Mouse (Mus musculus) ovary, postnatal 36 days (tissue): ENCODE data around the gene Lbhd2.

ENCODE experiments used
- DNase-seq: peaks from one replicate; pipeline ENCODE4 v3.0.0; 2022; ENCODE audit warnings: low spot score, mixed read lengths

Gene Lbhd2

GRCm38 (mm10) chr12:111409583-111409982, 3.0 kb downstream of the Lbhd2 start:
- no peak for DNase-seq

DNA sequence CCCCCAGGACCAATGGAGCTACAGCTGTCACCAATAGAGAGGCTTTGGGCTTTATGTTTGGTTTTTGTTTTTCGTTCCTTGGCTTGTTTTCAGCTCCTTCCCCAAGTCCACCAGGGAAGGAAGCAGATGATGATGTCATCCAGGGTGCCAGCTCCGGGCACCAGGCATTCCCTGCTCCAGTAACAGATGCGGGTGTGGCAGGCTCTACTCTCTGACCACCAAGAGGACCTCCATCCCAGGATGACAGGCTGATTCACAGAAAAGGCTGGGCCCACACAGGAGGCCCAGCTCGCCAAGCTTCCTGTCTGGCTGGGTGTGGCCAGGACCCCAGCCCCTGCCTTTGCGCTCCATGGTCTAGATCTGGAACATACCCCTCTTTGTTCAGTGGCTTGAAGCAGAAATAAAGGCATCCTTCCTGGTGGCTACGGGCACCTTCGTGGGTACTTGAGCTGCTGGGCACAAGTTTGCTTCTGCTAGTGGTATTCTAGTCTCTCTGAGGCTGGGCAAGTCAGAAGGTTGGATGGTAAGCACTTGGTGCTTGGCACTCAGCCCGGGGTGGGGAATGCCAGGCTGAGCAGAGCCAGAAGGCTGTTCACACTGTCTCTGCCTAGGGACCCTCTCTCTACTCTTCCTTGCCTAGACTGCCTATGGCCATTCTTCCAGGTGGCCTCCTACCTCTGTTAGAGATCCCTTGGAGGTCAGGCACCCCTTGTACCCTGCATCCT, 5.2 kb downstream of the Lbhd2 start:
- no peak for DNase-seq

DNA sequence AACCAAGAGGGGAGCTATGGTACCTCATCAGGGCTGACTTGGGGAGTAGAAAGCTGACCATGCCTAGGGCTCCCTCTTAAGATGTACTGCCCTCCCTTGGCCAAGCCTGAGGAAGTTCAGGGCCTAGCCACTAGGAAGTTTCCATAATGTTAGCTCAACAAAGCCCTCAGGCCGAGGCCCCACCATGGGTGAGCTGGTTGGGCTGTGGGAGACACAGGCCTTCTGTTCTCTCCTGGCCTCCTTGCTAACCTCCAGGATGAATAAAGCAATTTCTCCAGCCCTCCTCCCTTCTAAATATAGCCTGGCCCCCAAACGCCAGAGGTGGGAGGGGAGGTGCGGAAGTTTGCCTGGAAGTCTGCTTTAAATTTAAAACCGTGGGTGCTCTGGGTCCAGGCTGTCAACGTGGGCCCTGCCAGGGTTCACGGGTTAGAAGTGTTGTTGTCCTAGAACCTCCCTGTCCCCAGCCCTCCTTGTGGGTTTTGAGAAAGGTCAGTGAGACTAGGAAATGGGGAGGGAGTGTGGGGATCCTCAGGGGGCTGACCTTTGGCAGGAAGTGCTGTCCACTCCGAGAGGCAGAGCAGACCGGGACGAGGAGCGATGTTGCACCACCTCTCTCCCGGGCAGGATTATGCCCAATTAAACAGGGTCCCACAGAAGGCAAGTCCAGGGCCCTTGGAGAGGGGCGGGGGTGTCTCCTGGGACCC, 6.1 kb downstream of the Lbhd2 start:
- DNase-seq = no peak

DNA sequence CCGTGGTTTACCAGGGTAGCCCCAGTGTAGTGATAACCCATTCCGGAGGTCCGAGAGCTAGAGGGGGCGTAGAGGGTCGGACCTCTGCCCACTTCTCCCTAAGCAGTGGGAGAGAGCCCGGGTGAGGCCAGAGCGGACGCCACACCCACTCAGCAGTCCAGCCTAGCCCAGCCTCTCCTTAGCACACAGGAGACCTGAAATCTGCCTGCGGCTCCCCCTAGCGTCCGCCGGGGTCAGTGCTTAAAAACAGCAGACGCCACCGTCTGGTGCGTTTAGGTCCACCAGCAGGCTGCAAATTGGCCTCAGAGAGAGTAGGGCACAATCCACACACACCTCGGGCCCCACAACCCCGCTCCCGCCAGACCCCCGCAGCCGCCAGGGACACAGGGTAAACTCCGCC, 6.7 kb downstream of the Lbhd2 start:
- peak; percentile 88 for DNase-seq

DNA sequence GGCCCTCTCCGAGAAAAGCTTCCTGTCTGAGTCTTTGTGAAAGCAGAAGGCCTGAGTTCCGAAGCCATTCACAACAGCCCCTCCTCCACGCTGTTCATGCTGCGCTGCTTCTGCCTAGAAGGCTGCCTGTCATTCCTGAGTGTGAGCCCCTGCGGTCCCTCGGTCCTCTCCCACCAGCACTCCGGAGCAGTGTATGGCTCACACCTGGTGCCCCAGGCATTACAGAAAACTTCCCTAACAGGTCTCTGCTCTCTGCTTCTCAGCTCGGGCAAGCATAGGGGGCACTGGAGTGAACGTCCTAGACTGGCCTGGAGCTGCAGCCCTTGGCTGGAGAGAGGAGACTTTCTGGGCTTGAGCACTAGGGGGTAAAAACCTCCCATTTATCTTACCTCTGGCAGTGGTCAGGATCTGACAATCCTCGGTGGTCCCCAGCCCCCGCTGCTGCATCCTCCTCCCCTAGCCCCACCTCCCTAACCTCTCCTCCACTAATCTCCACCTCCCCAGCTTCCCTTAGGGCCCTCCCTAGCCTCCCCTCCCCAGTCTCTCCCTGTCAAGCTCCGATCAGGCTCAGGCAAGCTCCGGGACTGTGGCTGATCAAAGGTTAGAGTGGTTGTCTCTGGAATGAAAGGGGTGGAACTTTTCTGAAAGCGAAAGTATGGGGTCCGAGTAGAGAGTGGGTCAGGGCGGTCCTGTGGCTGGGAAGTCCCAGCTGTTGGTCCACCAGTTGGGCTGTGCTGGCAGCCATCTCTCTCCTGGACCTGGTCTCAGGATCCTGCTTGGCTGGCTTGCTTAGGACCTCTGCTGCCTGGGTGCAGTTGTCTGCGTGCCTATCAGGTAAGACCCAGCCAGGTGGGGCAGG, 10.5 kb downstream of the Lbhd2 start, which contains the start of gene Exoc3l4:
TSS of gene Exoc3l4 (plus strand) at position 97 of the 859 bp plus-strand sequence.
- no peak for DNase-seq

- DNase-seq = no peak
Measured at GRCm38 (mm10) chr12:111419918-111420317, 13.3 kb downstream of the Lbhd2 start.

GRCm38 (mm10) chr12:111420946-111421709, 14.5 kb downstream of the Lbhd2 start:
- DNase-seq = no peak

DNA sequence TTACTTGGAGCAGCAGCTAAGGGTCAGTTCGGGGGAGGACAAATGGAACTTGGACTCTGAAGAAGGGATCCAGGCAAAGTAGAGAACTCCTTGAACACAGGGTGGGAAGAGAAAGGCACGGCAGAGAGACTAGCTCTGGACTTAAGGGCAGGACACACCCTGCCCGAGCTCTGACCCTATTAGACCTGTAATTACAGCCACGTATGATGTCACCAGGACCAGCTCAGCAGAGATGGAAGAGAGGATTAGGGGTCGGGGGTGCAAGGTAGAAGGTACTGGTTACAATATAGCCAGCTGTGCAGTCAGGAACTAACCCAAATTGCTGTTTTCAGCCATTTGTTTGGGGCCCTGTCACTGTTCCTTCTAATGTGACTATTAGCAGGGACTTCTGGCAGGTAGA, 16.2 kb downstream of the Lbhd2 start:
- DNase-seq = no peak

GRCm38 (mm10) chr12:111423570-111424129, 17.0 kb downstream of the Lbhd2 start:
- DNase-seq = no peak

DNA sequence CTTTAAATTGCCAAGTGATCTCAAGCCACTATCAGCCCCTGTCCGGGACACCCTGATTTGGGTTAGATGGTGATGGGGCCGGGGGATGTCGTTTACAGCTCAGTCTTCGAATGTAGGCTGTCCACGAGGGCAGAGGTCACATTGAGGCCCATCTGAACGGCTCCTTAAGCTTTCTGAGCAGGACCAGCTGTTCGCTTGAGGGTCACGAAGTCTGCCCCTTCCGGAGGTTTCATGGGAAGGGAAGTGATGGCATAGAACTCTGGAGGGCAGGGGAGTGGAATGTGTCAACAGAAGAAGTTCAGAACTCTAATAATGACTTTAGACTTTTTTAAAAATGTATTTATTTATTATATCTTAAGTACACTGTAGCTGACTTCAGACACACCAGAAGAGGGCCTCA, 17.9 kb downstream of the Lbhd2 start:
- no peak for DNase-seq

GRCm38 (mm10) chr12:111425258-111425657, 18.6 kb downstream of the Lbhd2 start:
- peak; percentile 83 for DNase-seq

GRCm38 (mm10) chr12:111425789-111426460, 19.3 kb downstream of the Lbhd2 start:
- peak; percentile 89 for DNase-seq

DNA sequence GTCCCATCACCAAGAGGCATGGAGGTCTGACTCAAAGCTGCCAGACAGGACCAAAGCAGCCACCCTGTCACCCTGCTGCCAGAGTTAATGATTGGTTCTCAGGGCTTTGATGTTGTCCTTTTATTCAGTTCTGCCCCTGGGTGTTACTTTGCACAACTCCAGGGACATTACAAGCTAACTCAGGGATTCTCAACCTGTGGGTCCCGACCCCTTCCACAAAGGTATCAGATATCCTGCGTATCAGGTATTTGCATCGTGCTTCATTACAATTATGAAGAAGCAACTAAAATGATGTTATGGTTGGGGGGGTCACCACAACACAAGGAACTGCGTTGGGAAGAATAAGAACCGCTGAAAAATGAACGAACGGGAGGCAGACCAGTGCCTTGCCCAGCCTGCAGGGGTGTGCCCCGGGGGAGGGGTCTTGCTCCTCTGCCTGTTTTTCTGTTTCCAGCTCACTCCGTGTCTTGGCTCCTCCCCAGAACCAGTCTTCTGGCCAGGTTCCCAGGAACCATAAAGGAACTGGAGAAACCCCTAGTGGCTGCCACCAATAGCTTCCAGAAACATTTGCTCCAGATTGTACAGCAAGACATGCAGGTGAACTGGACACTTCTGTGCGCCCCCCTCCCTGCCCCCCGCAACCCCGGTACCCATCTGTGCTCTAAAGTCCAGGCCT, 21.0 kb downstream of the Lbhd2 start:
- no peak for DNase-seq

DNA sequence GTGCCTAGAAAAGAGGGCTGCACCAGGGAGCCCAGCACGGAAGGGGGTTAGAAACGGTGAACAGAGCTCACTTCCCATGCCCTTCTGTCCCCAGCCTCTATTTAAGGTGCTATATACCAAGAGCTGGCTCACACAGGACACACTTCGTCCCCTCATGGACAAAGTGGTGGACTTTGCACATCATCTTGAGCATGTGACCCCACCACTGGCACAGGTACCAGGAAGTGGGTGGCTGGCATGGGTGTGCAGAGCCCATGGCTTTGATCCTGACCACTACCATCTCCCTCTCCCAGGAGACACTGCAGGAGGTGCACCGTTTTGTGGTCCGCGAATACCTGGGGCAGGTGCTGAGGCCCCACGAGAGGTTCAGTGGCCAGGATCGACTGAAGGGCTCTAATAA, 21.8 kb downstream of the Lbhd2 start:
- no peak for DNase-seq

DNA sequence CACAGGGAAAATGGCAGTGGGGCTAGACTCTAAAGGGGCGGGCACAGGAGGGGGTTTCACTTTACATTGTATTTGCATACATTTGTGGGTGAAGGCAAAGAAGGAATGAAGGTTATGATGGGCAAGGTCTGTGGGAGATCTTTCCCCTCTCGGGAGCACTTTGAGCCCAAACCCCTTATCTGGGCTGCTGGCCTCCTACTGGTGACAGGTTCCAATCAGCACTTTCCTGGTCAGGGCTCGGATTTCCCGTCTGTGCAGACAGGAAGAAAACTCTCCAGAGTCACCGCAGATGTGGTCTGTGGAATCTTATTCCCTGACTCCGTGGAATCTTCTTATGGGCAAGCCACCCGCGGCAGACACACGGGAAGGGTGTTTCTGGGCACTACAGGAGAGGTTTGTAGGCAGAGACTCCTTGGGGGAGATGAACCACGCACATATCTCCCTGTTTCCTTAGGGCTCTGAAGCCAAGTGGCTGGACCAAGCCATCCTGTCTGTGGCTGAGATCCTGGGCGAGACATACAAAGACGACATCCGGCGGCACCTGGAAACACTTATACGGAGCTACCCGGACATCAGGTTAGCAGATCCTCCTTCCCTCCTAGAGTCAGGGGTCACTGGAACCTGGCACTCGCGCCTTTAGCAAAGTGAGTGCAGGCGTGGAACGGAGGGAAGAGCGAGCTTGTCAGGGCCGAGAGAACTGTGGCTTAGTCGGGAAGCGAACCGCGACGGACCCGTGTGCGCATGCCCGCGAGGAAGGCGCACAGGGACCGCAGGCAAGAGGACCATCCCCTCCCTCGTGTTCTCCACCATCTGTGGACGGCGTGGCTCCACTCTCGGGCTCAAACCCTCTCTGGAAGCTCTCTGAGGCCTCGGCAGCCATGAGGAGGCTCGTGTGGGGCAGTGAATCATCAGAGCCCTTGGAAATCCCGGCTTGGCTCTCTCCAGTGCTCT, 22.6 kb downstream of the Lbhd2 start:
- DNase-seq = peak; percentile 42

DNA sequence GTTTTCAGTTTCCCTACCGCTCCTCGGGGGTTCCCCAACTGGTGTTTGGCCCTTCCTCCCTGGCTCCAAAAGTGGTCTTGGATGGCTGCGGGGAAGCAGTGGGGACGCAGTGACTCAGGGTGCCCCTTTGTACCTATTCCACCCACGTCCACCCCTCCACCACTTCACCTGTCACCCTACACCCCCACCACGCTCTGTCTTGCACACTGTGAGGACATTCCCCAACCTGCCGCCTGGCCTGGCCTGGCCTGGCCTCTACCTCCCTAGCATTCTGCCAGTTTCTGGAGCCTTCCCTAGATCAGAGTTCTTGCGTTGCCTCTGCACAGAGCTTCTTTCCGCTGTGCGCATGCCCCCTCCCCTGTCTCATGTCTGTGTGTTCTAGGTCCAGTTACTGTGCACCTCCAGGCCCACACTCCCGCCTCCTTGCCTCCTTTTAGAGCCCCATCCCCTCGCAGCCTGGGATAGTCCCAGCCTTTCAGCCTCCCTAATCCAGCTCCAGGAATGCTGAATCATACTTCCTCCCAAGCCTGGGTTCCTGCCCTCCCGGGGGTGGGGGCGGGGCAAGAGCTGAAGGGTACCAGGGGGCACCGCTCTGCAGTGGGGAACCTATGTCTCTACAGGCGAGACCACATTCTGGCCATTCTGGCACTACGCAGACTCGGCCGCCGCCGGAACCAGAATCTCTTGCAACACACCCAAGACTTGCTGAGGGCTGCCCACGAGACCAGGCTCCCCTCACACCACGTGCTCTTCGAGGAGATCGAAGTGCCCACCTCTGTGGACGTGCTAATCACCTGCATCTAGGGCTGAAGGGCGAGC, 23.6 kb downstream of the Lbhd2 start:
- DNase-seq = no peak

DNA sequence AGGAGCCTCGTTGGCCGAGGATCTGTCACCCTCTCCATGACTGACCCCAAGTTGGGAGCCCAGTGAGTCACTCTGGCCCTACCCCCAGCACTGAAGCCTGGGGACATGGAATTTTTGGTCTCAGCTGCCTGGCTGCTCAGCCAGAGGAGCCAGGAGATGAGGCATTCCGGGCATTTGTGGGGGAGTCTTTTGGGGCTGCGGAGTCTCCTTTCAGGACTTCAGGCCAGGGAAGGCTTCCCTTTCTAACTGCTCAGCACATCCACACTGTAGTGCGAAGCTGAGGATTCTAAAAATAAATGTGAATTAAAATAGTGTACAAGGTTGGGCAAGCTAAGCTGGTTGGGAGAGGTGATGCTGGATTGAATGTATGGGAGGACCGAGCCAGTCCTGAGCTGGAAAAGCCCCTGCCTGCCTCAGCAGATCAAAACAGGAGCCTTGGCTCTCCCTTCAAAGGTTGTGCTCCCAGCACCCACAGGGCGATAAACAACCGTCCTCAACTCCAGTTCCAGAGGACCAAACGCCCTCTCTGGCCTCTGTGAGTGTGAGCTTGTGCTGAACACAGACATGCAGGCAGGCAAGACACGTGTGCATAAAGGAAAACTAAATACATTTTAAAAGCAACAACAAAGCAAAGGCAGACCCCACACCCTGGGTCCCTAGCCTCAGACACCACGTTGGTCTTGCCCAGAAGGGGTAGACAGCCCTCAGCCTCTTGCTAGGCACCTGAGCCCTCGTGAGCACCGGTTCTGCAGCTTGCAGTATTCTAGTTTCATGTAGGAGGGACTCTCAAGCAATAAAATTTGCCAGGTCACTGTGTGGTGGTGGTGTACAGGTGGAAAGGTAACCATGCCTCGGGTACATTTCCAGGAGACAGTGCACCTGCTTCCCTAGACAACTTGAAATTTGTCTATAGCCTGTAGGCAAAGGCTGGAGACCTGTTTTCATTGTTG, 24.5 kb downstream of the Lbhd2 start:
- DNase-seq = no peak
